Mouse (Mus musculus) brown adipose tissue, adult 24 weeks (tissue): ENCODE measurements around the gene Pagr1b. TPM values are rescaled to one million over a fixed set of nuclear protein-coding genes. Genes with fewer than 3 reads are reported as not detected.

Experiments
- H3K27ac ChIP-seq: fragments of 200-500 bp; replicated peaks from 2 replicates; pipeline ENCODE4 v1.5.1; 2012; ENCODE audit warnings: low read depth, mild to moderate bottlenecking, low read length
- H3K4me1 ChIP-seq: fragments of 200-500 bp; 2 replicates; pipeline ENCODE4 v1.6.1; 2012; ENCODE audit warnings: low read length, mixed read lengths; ENCODE audit not compliant: control insufficient read depth, insufficient read depth, insufficient read length
- H3K4me3 ChIP-seq: fragments of 200-500 bp; 2 replicates; pipeline ENCODE4 v1.5.1; 2012; ENCODE audit warnings: low read depth, mild to moderate bottlenecking, low read length, moderate library complexity; ENCODE audit not compliant: insufficient read depth
- polyA plus RNA-seq: library from polyadenylated mRNA; stranded (reverse); fragments of >200 nt; gene quantifications from 2 replicates; pipeline ENCODE4 v1.2.4, GENCODE M21; 2012; ENCODE audit not compliant: missing spikeins, insufficient read depth, insufficient read length

The Pagr1b gene
- polyA plus RNA-seq, 1 experiment, result 14.1 TPM

- Histone ChIP-seq H3K27ac (no peak overlapping the region), H3K4me1 (no peaks in the 10 kb centered on the region), H3K4me3 (no peak overlapping the region)
These were observed 30.0 kb downstream of the Pagr1b start for GRCm38 (mm10) chr7:126986319-126986718.

GRCm38 (mm10) chr7:126984667-126985444, 31.4 kb downstream of the Pagr1b start:
- Histone ChIP-seq H3K4me1 (no peaks in the 10 kb centered on the region), H3K4me3 (no peak overlapping the region), H3K27ac (no peak overlapping the region)

- no peak overlapping the region for H3K27ac ChIP-seq
- H3K4me3 ChIP-seq, result no peak overlapping the region
- H3K4me1 ChIP-seq, result no peaks in the 10 kb centered on the region
These were observed 33.2 kb downstream of the Pagr1b start for GRCm38 (mm10) chr7:126983113-126983512.

GRCm38 (mm10) chr7:126982054-126982453, 34.2 kb downstream of the Pagr1b start:
- Histone ChIP-seq H3K4me1 (peaks cover 3% of the 10 kb centered on the region; the same call in 1 of the 2 replicates), H3K4me3 (no peak overlapping the region), H3K27ac (no peak overlapping the region)

- Histone ChIP-seq H3K27ac (no peak overlapping the region), H3K4me1 (peaks cover 6% of the 10 kb centered on the region; the same call in 1 of the 2 replicates), H3K4me3 (no peak overlapping the region)
These were observed 34.7 kb downstream of the Pagr1b start for GRCm38 (mm10) chr7:126981601-126982000.

GRCm38 (mm10) chr7:126978841-126979240, 37.4 kb downstream of the Pagr1b start:
- Histone ChIP-seq H3K4me1 (peaks cover 19% of the 10 kb centered on the region), H3K27ac (no peak overlapping the region), H3K4me3 (no peak overlapping the region)

- peak overlapping the region; percentile 98 for H3K4me3 ChIP-seq
- H3K4me1 ChIP-seq, result peaks cover 19% of the 10 kb centered on the region
- peak overlapping the region; percentile 74 for H3K27ac ChIP-seq
These were observed 39.3 kb downstream of the Pagr1b start for GRCm38 (mm10) chr7:126976878-126977459.

- Histone ChIP-seq H3K27ac (peak within 1 kb of the TSS; percentile 100), H3K4me3 (peak within 1 kb of the TSS; percentile 98)
These were observed 40.1 kb downstream of the Pagr1b start, which contains the start of gene Cdiptos for GRCm38 (mm10) chr7:126975950-126976866. Gene Cdiptos, minus strand, starts transcription at chr7:126976098.

GRCm38 (mm10) chr7:126975893-126975949, 40.6 kb downstream of the Pagr1b start, which contains the start of gene Cdipt:
Gene Cdipt, plus strand, starts transcription at chr7:126975914.
- H3K4me1 ChIP-seq, result peaks cover 19% of the 10 kb centered on the region
- H3K4me3 ChIP-seq, result peak within 1 kb of the TSS; percentile 98
- peak within 1 kb of the TSS; percentile 100 for H3K27ac ChIP-seq

More at GRCm38 (mm10) chr7:126975950-126976866, 40.1 kb downstream of the Pagr1b start, which contains the start of gene Cdiptos:
- H3K4me1 ChIP-seq, result peaks cover 19% of the 10 kb centered on the region

GRCm38 (mm10) chr7:126975493-126975892, 40.8 kb downstream of the Pagr1b start:
- H3K27ac ChIP-seq, result peak overlapping the region; percentile 64
- peak overlapping the region; percentile 98 for H3K4me3 ChIP-seq
- H3K4me1 ChIP-seq, result peaks cover 19% of the 10 kb centered on the region

GRCm38 (mm10) chr7:126967361-126967760, 48.9 kb downstream of the Pagr1b start:
- H3K4me1 ChIP-seq, result no peaks in the 10 kb centered on the region

GRCm38 (mm10) chr7:126965568-126965967, 50.7 kb downstream of the Pagr1b start:
- no peaks in the 10 kb centered on the region for H3K4me1 ChIP-seq
- H3K4me3 ChIP-seq, result no peak overlapping the region
- H3K27ac ChIP-seq, result no peak overlapping the region

More at GRCm38 (mm10) chr7:126967361-126967760, 48.9 kb downstream of the Pagr1b start:
- no peak overlapping the region for H3K4me3 ChIP-seq
- no peak overlapping the region for H3K27ac ChIP-seq

GRCm38 (mm10) chr7:126963548-126964286, 52.6 kb downstream of the Pagr1b start:
- Histone ChIP-seq H3K4me1 (no peaks in the 10 kb centered on the region; the same call in 1 of the 2 replicates), H3K27ac (no peak overlapping the region), H3K4me3 (no peak overlapping the region)

- no peak overlapping the region for H3K4me3 ChIP-seq
- no peak overlapping the region for H3K27ac ChIP-seq
These were observed 54.3 kb downstream of the Pagr1b start for GRCm38 (mm10) chr7:126961965-126962364.

GRCm38 (mm10) chr7:126961095-126961494, 55.2 kb downstream of the Pagr1b start:
- Histone ChIP-seq H3K4me3 (no peak overlapping the region), H3K27ac (no peak overlapping the region), H3K4me1 (no peaks in the 10 kb centered on the region; the same call in 1 of the 2 replicates)

More at GRCm38 (mm10) chr7:126961965-126962364, 54.3 kb downstream of the Pagr1b start:
- no peaks in the 10 kb centered on the region; the same call in 1 of the 2 replicates for H3K4me1 ChIP-seq
